Mouse (Mus musculus) liver, adult 2 months (tissue): ENCODE measurements around the gene Qsox2.

Experiments used
- CTCF ChIP-seq: fragments of 200-500 bp; IDR thresholded peaks from 2 replicates; pipeline ENCODE4 v1.5.1; 2011; ENCODE audit warnings: low read depth, low read length, control low read depth
- POLR2A ChIP-seq: fragments of 200-500 bp; IDR thresholded peaks from 2 replicates; pipeline ENCODE4 v1.6.1; 2011; ENCODE audit warnings: low read length, control low read depth; ENCODE audit not compliant: insufficient read depth; ENCODE audit errors: extremely low read depth

DNA sequence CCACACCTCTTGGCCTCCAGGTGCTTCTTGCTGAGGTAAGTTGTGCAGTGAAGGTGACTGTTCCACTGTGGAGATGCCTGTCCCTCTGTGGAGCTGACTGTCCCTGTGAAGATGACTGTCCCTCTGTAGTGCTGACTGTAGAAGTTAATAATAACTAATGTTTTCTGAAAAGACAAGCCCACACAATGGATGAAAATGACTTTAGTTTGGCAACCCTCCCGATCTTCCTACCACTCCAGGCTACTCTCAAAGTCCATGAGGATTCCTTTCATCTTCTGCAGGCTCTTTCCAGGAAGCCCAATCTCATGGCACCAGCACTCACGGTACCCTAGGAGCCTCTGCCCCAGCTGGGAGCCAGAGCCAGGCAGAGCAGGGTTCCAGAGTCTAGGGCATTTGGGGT, 66.9 kb downstream of the Qsox2 start:
- TF ChIP-seq CTCF (no peak), POLR2A (no peak)
